Mouse (Mus musculus) cerebellum, postnatal 4 days (tissue): Measurements from ENCODE around the gene Trim38.

Source experiments
- DNase-seq, 2 experiments: peaks; one replicate each; pipeline ENCODE4 v3.0.0; 2022; ENCODE audit warnings: low spot score in 2 of 2, mixed read lengths in 1 of 2

Gene Trim38

GRCm38 (mm10) chr13:23834836-23835235, 65.1 kb downstream of the Trim38 start:
- DNase-seq: no peak

GRCm38 (mm10) chr13:23836630-23837029, 66.9 kb downstream of the Trim38 start:
- DNase-seq: no peak

GRCm38 (mm10) chr13:23839308-23839707, 69.6 kb downstream of the Trim38 start, which contains the start of gene Slc17a3:
Gene Slc17a3, plus strand, starts transcription at chr13:23839434.
- DNase-seq: no peak
